Mouse (Mus musculus) naive thymus-derived CD4-positive, alpha-beta T cell, adult 5 months (primary cell): Measurements from ENCODE around the gene Cab39. TPM values are rescaled to one million over a fixed set of nuclear protein-coding genes. Genes with fewer than 3 reads are reported as not detected.

Experiments
- polyA plus RNA-seq: library from polyadenylated mRNA; unstranded; fragments of 100-300 nt; shearing (Covaris generic); gene quantifications from one replicate; pipeline ENCODE4 v1.2.1, GENCODE M21; 2017

The Cab39 gene
- polyA plus RNA-seq, result 176 TPM

DNA sequence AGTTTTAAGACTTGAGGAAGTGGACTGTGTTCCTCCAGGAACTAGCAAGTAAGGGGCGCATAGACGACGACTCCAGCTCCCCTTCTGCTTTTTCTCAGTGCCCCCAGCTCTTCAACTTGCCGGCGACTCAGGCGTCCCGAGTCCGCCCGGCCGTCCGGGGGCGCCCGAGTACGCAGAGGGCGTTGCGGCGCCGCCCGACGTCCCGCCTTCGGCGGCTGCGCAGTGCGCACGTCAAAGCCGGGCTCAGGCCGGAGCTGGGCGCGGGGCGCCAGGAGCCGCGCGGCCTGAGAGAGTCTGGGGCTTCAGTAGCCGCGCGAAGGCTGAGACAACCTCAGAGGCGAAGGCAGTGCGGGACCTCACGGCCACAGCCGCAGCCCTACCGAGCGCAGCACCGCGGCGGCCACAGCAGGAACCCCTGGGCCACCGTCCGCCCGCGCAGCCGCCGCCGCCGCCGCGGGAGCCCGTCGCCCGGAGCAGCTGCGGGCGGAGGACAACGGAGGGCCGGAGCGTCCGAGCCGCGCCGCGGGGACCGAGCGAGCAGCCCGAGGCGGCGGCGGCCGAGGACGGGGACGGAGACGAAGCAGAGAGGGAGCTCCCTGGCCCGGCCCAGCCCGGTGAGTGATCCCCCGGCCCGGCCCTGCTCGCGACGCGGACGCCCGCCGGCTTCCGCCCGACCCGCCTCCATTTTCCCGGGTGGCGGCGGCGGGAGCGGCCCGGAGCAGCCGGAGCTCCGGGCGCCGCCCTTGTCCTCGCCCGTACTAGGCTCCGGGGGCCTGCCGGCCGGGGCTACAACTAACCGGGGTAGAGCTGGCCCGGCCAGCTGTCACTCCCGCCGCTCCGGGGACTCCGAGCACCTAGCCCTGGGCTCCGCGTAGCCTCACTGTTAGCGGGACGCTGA lies at the start of gene Cab39:
Gene Cab39 (plus strand): TSS at position 234 of the 898 bp plus-strand sequence.

DNA sequence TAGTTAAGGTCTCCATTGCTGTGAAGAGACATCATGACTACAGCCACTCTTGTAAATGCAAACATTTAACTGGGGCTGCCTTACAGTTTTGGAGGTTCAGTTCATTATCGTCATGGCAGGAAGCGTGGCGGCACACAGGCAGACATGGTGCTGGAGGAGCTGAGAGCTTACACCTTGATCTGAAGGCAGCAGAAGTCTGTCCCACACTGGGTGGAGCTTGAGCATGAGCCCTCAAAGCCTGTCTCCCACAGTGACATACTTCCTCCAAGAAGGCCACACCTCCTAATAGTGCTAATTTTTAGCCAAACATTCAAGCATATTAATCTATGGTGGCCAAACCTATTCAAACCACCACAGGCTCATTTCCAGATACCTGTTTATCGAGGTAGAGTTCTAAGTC lies 14.8 kb upstream of the Cab39 start, which contains the start of gene A630001G21Rik:
Gene A630001G21Rik (minus strand): TSS at position 208 of the 400 bp plus-strand sequence.

DNA sequence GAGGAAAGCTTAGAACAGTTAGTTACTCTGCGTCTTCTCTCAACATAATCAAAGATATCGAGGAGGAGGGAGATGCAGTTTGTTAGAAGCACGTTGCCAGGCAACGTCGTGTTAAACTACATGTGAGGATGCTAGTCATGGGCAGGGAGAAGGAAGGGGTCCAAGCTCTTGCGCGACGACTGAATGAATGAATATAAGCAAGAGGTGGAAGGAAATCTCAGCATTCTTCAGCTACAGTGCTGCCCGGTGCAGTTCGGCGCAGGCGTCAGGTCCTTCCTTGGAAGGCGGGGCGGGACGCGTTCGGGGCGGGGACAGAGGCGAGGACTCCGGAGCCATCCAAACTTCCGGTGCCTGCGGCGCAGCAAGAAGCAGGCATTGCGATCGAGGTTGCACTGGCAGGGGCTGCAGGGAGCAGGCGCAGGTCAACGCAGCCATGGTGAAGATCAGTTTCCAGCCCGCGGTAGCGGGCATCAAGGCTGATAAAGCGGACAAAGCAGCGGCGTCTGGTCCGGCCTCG lies 101.0 kb downstream of the Cab39 start, which contains the start of gene Itm2c:
Gene Itm2c (plus strand): TSS at position 51 of the 517 bp plus-strand sequence.

Other genes starting within 250 kb of the Cab39 start
- not detected for gene G530012D18Rik, start 217.8 kb upstream of the Cab39 start, polyA plus RNA-seq
- 193 TPM for gene Sp110, start 194.6 kb upstream of the Cab39 start, polyA plus RNA-seq
- gene Sp140, start 193.1 kb upstream of the Cab39 start, polyA plus RNA-seq, result 27.1 TPM
- 698 TPM for gene Sp100, start 143.5 kb upstream of the Cab39 start, polyA plus RNA-seq
- gene A630001G21Rik, start 14.8 kb upstream of the Cab39 start, polyA plus RNA-seq, result 16.9 TPM
- 156 TPM for gene Itm2c, start 100.8 kb downstream of the Cab39 start, polyA plus RNA-seq
- gene 4933407L21Rik, start 135.0 kb downstream of the Cab39 start, polyA plus RNA-seq, result not detected
- not detected for gene Gpr55, start 167.6 kb downstream of the Cab39 start, polyA plus RNA-seq
- not detected for gene Spata3, start 223.4 kb downstream of the Cab39 start, polyA plus RNA-seq